Mouse (Mus musculus) forebrain, postnatal 0 days (tissue): Measurements from ENCODE around the gene Tmem59. TPM values are rescaled to one million over a fixed set of nuclear protein-coding genes. Genes with fewer than 3 reads are reported as not detected.

Experiments used
- ATAC-seq: fragments of 200-750 bp; cut with Nextera tagmentation; 2 replicates; pipeline ENCODE4 v1.8.0; 2017; ENCODE audit warnings: mild to moderate bottlenecking, moderate library complexity
- DNase-seq: peaks from one replicate; pipeline ENCODE4 v3.0.0-alpha.2; 2015
- H3K27ac ChIP-seq: fragments of 300-500 bp; sonication (generic); 2 replicates; pipeline ENCODE4 v1.5.1; 2014; ENCODE audit warnings: low read depth, mild to moderate bottlenecking, antibody characterized with exemption, low read length, moderate library complexity, mixed read lengths
- H3K27me3 ChIP-seq: fragments of 300-500 bp; sonication (generic); 2 replicates; pipeline ENCODE4 v1.6.1; 2014; ENCODE audit warnings: mild to moderate bottlenecking, low read length, mixed read lengths; ENCODE audit not compliant: insufficient read depth
- H3K36me3 ChIP-seq: fragments of 300-500 bp; sonication (generic); 2 replicates; pipeline ENCODE4 v1.6.1; 2014; ENCODE audit warnings: mild to moderate bottlenecking, moderate library complexity; ENCODE audit not compliant: insufficient read depth
- H3K4me1 ChIP-seq: fragments of 300-500 bp; sonication (generic); 2 replicates; pipeline ENCODE4 v1.6.1; 2014; ENCODE audit warnings: antibody characterized with exemption; ENCODE audit not compliant: insufficient read depth
- H3K4me2 ChIP-seq: fragments of 300-500 bp; sonication (generic); 2 replicates; pipeline ENCODE4 v1.6.1; 2014; ENCODE audit warnings: low read depth, mild to moderate bottlenecking, moderate library complexity
- H3K4me3 ChIP-seq: fragments of 300-500 bp; sonication (generic); 2 replicates; pipeline ENCODE4 v1.5.1; 2014; ENCODE audit warnings: low read depth, low read length, mixed read lengths
- H3K9ac ChIP-seq: fragments of 300-500 bp; sonication (generic); 2 replicates; pipeline ENCODE4 v1.6.1; 2014; ENCODE audit warnings: mild to moderate bottlenecking
- H3K9me3 ChIP-seq: fragments of 300-500 bp; sonication (generic); 2 replicates; pipeline ENCODE4 v1.6.1; 2016; ENCODE audit warnings: low read length
- CTCF ChIP-seq: sonication (generic); IDR thresholded peaks from 2 replicates; pipeline ENCODE4 v1.5.1; 2016; ENCODE audit warnings: antibody characterized with exemption, control low read depth, low read depth
- WGBS: fragments of 180-500 bp; shearing (Covaris S2); extraction: QIAGEN DNeasy Blood & Tissue Kit; methylation state at CpG from one replicate; pipeline ENCODE4 v1.1.7; 2014; 5-methylcytosine and 5-hydroxymethylcytosine counted together
- polyA plus RNA-seq: library from polyadenylated mRNA; unstranded; fragments of >200 nt; fragmentation: Nextera tagmentation; extraction: Ambion mirVana; gene quantifications from 2 replicates; pipeline ENCODE4 v1.2.1, GENCODE M21; 2015
- total RNA-seq: library from RNA; depleted of rRNA; stranded (reverse); fragments of >200 nt; gene quantifications from 2 replicates; pipeline ENCODE4 v1.2.3, GENCODE M21; 2014

Gene Tmem59
- total and polyA plus RNA-seq, 2 experiments from 2014 or later: 134 to 363 TPM

GRCm38 (mm10) chr4:107159166-107159773, 18.9 kb upstream of the Tmem59 start:
- Histone ChIP-seq H3K4me1 (no peaks in the 10 kb centered on the region), H3K9ac (no peak overlapping the region), H3K36me3 (peaks cover 15% of the 10 kb centered on the region; the same call in 1 of the 2 replicates), H3K27ac (no peak overlapping the region), H3K9me3 (no peaks in the 10 kb centered on the region), H3K27me3 (no peaks in the 10 kb centered on the region), H3K4me3 (no peak overlapping the region), H3K4me2 (no peak overlapping the region)
- DNase-seq (no peak), ATAC-seq (no peak)
- TF ChIP-seq CTCF: no peak
- WGBS: 86% methylated on average over 11 of the region's 11 CpGs

GRCm38 (mm10) chr4:107160181-107160580, 18.0 kb upstream of the Tmem59 start:
- peaks cover 21% of the 10 kb centered on the region for H3K36me3 ChIP-seq
- WGBS: 87% methylated on average over 8 of the region's 8 CpGs
- no peak for ATAC-seq
- no peak overlapping the region for H3K4me3 ChIP-seq
- no peak for DNase-seq
- H3K27ac ChIP-seq: no peak overlapping the region
- no peak overlapping the region for H3K4me2 ChIP-seq
- no peak overlapping the region for H3K9ac ChIP-seq
- no peaks in the 10 kb centered on the region for H3K27me3 ChIP-seq
- TF ChIP-seq CTCF: no peak
- H3K4me1 ChIP-seq: no peaks in the 10 kb centered on the region
- H3K9me3 ChIP-seq: no peaks in the 10 kb centered on the region

- 82% methylated on average over 10 of the region's 10 CpGs for WGBS
- no peak overlapping the region for H3K4me2 ChIP-seq
- ATAC-seq (peak; percentile 34; the same call in 1 of the 2 replicates), DNase-seq (peak; percentile 17)
- H3K27me3 ChIP-seq: no peaks in the 10 kb centered on the region
- no peaks in the 10 kb centered on the region for H3K9me3 ChIP-seq
- H3K4me1 ChIP-seq: no peaks in the 10 kb centered on the region
- H3K36me3 ChIP-seq: peaks cover 18% of the 10 kb centered on the region
- H3K27ac ChIP-seq: no peak overlapping the region; the same call in 1 of the 2 replicates
- H3K4me3 ChIP-seq: no peak overlapping the region
- TF ChIP-seq CTCF: no peak
- no peak overlapping the region for H3K9ac ChIP-seq
These were observed 14.9 kb upstream of the Tmem59 start for GRCm38 (mm10) chr4:107163341-107163740.

GRCm38 (mm10) chr4:107163756-107164587, 14.2 kb upstream of the Tmem59 start:
- Histone ChIP-seq H3K9me3 (no peaks in the 10 kb centered on the region), H3K36me3 (peaks cover 18% of the 10 kb centered on the region), H3K9ac (no peak overlapping the region), H3K27ac (no peak overlapping the region; the same call in 1 of the 2 replicates), H3K4me3 (no peak overlapping the region), H3K4me1 (no peaks in the 10 kb centered on the region), H3K27me3 (no peaks in the 10 kb centered on the region), H3K4me2 (no peak overlapping the region)
- 37% methylated on average over 9 of the region's 9 CpGs for WGBS
- ATAC-seq: peak; percentile 92
- peak; percentile 100 for TF ChIP-seq CTCF
- DNase-seq: peak; percentile 89

GRCm38 (mm10) chr4:107166700-107167099, 11.5 kb upstream of the Tmem59 start:
- no peak for DNase-seq
- ATAC-seq: no peak
- no peak overlapping the region for H3K4me2 ChIP-seq
- no peaks in the 10 kb centered on the region for H3K27me3 ChIP-seq
- 87% methylated on average over 5 of the region's 5 CpGs for WGBS
- H3K4me1 ChIP-seq: no peaks in the 10 kb centered on the region
- no peak overlapping the region for H3K27ac ChIP-seq
- H3K4me3 ChIP-seq: no peak overlapping the region
- H3K9me3 ChIP-seq: no peaks in the 10 kb centered on the region
- no peak overlapping the region for H3K9ac ChIP-seq
- H3K36me3 ChIP-seq: peaks cover 10% of the 10 kb centered on the region
- no peak for TF ChIP-seq CTCF

GRCm38 (mm10) chr4:107167798-107168197, 10.4 kb upstream of the Tmem59 start:
- peaks cover 10% of the 10 kb centered on the region for H3K36me3 ChIP-seq
- no peak for TF ChIP-seq CTCF
- no peaks in the 10 kb centered on the region for H3K27me3 ChIP-seq
- no peak for DNase-seq
- no peak overlapping the region for H3K4me2 ChIP-seq
- H3K9me3 ChIP-seq: no peaks in the 10 kb centered on the region
- 88% methylated on average over 5 of the region's 5 CpGs for WGBS
- H3K4me1 ChIP-seq: no peaks in the 10 kb centered on the region
- no peak overlapping the region for H3K9ac ChIP-seq
- no peak overlapping the region for H3K4me3 ChIP-seq
- ATAC-seq: no peak
- H3K27ac ChIP-seq: no peak overlapping the region

GRCm38 (mm10) chr4:107177506-107177905, 693 bp upstream of the Tmem59 start:
- H3K27ac ChIP-seq: no peak overlapping the region
- peaks cover 10% of the 10 kb centered on the region for H3K4me1 ChIP-seq
- DNase-seq (no peak), ATAC-seq (no peak)
- 54% methylated on average over 11 of the region's 11 CpGs for WGBS
- H3K4me3 ChIP-seq: peak overlapping the region; percentile 97
- no peak for TF ChIP-seq CTCF
- H3K9ac ChIP-seq: peak overlapping the region; percentile 68; the same call in 1 of the 2 replicates
- H3K4me2 ChIP-seq: peak overlapping the region; percentile 60
- H3K36me3 ChIP-seq: peaks cover 8% of the 10 kb centered on the region
- H3K27me3 ChIP-seq: no peaks in the 10 kb centered on the region
- H3K9me3 ChIP-seq: no peaks in the 10 kb centered on the region
